Mouse (Mus musculus) liver, embryonic 14.5 days (tissue): ENCODE results near the gene Ahsg.

ENCODE experiments used
- CTCF ChIP-seq: IDR thresholded peaks from 2 replicates; pipeline ENCODE4 v1.5.1; 2016; ENCODE audit warnings: antibody characterized with exemption, low read depth, control low read depth
- EP300 ChIP-seq: IDR thresholded peaks from 2 replicates; pipeline ENCODE4 v1.6.1; 2016; ENCODE audit warnings: antibody characterized with exemption, low read depth

- TF ChIP-seq CTCF = no peak
- TF ChIP-seq EP300 = peak; percentile 71
Observed at GRCm38 (mm10) chr16:22856773-22857172, 34.3 kb upstream of the Ahsg start.
